Mouse (Mus musculus) urinary bladder, postnatal 36 days (tissue): Measurements from ENCODE around the gene Rac3.
"Not testable (repeated sequence)": the region's sequence is repeated elsewhere in the genome, so short reads cannot be mapped to it uniquely, and the experiment has no call there.

Experiments used
- DNase-seq, 2 experiments: peaks; one replicate each; pipeline ENCODE4 v3.0.0; 2022; ENCODE audit warnings: low spot score in 2 of 2, mixed read lengths in 1 of 2

The Rac3 gene

GRCm38 (mm10) chr11:120727564-120727963, 6.3 kb downstream of the Rac3 start:
- no peak for DNase-seq

- DNase-seq, result no peak
These were observed 7.4 kb downstream of the Rac3 start for GRCm38 (mm10) chr11:120728530-120729240.

GRCm38 (mm10) chr11:120729432-120730050, 8.3 kb downstream of the Rac3 start:
- not testable (repeated sequence) for DNase-seq

GRCm38 (mm10) chr11:120730331-120730870, 9.1 kb downstream of the Rac3 start:
- no peak for DNase-seq

GRCm38 (mm10) chr11:120731395-120731794, 10.1 kb downstream of the Rac3 start:
- no peak for DNase-seq

GRCm38 (mm10) chr11:120731858-120732680, 10.8 kb downstream of the Rac3 start, which contains the start of gene Cbr2:
Cbr2 (minus strand) TSS chr11:120732114.
- peak; percentile 56 to 65 for DNase-seq

- DNase-seq, result peak; percentile 49 to 80
These were observed 12.3 kb downstream of the Rac3 start for GRCm38 (mm10) chr11:120733521-120733920.

GRCm38 (mm10) chr11:120736424-120736823, 15.2 kb downstream of the Rac3 start:
- no peak for DNase-seq

- DNase-seq, result no peak
These were observed 19.7 kb downstream of the Rac3 start for GRCm38 (mm10) chr11:120740981-120741380.

- DNase-seq, result no peak
These were observed 22.9 kb downstream of the Rac3 start for GRCm38 (mm10) chr11:120744121-120744701.

- DNase-seq, result no peak
These were observed 26.7 kb downstream of the Rac3 start for GRCm38 (mm10) chr11:120747974-120748373.

- DNase-seq, result peak in 1 of 2 experiments; percentile 36
These were observed 28.2 kb downstream of the Rac3 start for GRCm38 (mm10) chr11:120749430-120749829.

GRCm38 (mm10) chr11:120751606-120752005, 30.3 kb downstream of the Rac3 start:
- DNase-seq, result no peak

- no peak for DNase-seq
These were observed 39.0 kb downstream of the Rac3 start for GRCm38 (mm10) chr11:120760236-120760635.

GRCm38 (mm10) chr11:120761811-120762671, 40.8 kb downstream of the Rac3 start:
- DNase-seq, result no peak

GRCm38 (mm10) chr11:120762672-120763041, 41.4 kb downstream of the Rac3 start, which contains the start of gene Hmga1b:
Hmga1b (plus strand) TSS chr11:120762794.
- DNase-seq, result not testable (repeated sequence)

- DNase-seq, result not testable (repeated sequence)
These were observed 42.1 kb downstream of the Rac3 start for GRCm38 (mm10) chr11:120763121-120763999.

- DNase-seq, result not testable (repeated sequence)
These were observed 45.8 kb downstream of the Rac3 start for GRCm38 (mm10) chr11:120767023-120767422.

GRCm38 (mm10) chr11:120768206-120768605, 46.9 kb downstream of the Rac3 start:
- no peak for DNase-seq

GRCm38 (mm10) chr11:120772749-120773148, 51.5 kb downstream of the Rac3 start:
- no peak for DNase-seq
